Mouse (Mus musculus) midbrain, embryonic 11.5 days (tissue): ENCODE data around the gene Actb. TPM values are rescaled to one million over a fixed set of nuclear protein-coding genes. Genes with fewer than 3 reads are reported as not detected.

Experiments
- ATAC-seq: fragments of 200-750 bp; cut with Nextera tagmentation; 2 replicates; pipeline ENCODE4 v1.8.0; 2017; ENCODE audit warnings: moderate TSS enrichment, moderate library complexity; ENCODE audit not compliant: low FRiP score
- DNase-seq: peaks from one replicate; pipeline ENCODE4 v3.0.0; 2015; ENCODE audit warnings: low spot score; ENCODE audit errors: missing footprints
- H3K27ac ChIP-seq: fragments of 300-500 bp; sonication (generic); 2 replicates; pipeline ENCODE4 v1.5.1; 2014; ENCODE audit warnings: low read depth, low read length
- H3K27me3 ChIP-seq: fragments of 300-500 bp; sonication (generic); 2 replicates; pipeline ENCODE4 v1.6.1; 2014; ENCODE audit warnings: mild to moderate bottlenecking, low read length, moderate library complexity, mixed read lengths; ENCODE audit not compliant: control insufficient read depth, insufficient read depth
- H3K36me3 ChIP-seq: fragments of 300-500 bp; sonication (generic); 2 replicates; pipeline ENCODE4 v1.6.1; 2014; ENCODE audit warnings: mild to moderate bottlenecking, low read length, moderate library complexity, mixed read lengths; ENCODE audit not compliant: control insufficient read depth, insufficient read depth
- H3K4me1 ChIP-seq: fragments of 300-500 bp; sonication (generic); 2 replicates; pipeline ENCODE4 v1.6.1; 2014; ENCODE audit warnings: low read length; ENCODE audit not compliant: control insufficient read depth, insufficient read depth
- H3K4me2 ChIP-seq: fragments of 300-500 bp; sonication (generic); 2 replicates; pipeline ENCODE4 v1.6.1; 2014; ENCODE audit warnings: mild to moderate bottlenecking, moderate library complexity
- H3K4me3 ChIP-seq: fragments of 300-500 bp; sonication (generic); 2 replicates; pipeline ENCODE4 v1.5.1; 2014; ENCODE audit warnings: low read depth, low read length
- H3K9ac ChIP-seq: fragments of 300-500 bp; sonication (generic); 2 replicates; pipeline ENCODE4 v1.6.1; 2014; ENCODE audit warnings: low read length
- H3K9me3 ChIP-seq: fragments of 300-500 bp; sonication (generic); 2 replicates; pipeline ENCODE4 v1.6.1; 2016; ENCODE audit warnings: low read length; ENCODE audit not compliant: control insufficient read depth
- WGBS: fragments of 180-500 bp; shearing (Covaris S2); extraction: QIAGEN DNeasy Blood & Tissue Kit; methylation state at CpG from one replicate; pipeline ENCODE4 v1.1.7; 2014; 5-methylcytosine and 5-hydroxymethylcytosine counted together
- polyA plus RNA-seq: library from polyadenylated mRNA; unstranded; fragments of >200 nt; fragmentation: Nextera tagmentation; extraction: Ambion mirVana; gene quantifications from 2 replicates; pipeline ENCODE4 v1.2.1, GENCODE M21; 2014

Gene Actb
- polyA plus RNA-seq, 1 experiment from 2014 or later: 15,094 TPM

- Histone ChIP-seq H3K9me3 (no peaks in the 10 kb centered on the region), H3K27me3 (no peaks in the 10 kb centered on the region), H3K36me3 (peaks cover 2% of the 10 kb centered on the region; the same call in 1 of the 2 replicates), H3K4me2 (no peak overlapping the region), H3K9ac (no peak overlapping the region), H3K27ac (no peak overlapping the region), H3K4me1 (peaks cover 16% of the 10 kb centered on the region), H3K4me3 (no peak overlapping the region)
- WGBS: 94% methylated on average over 5 of the region's 5 CpGs
- DNase-seq (no peak), ATAC-seq (0 out of 2 replicates have a peak, but pooled peaks have one; percentile 2)
Measured at GRCm38 (mm10) chr5:142876896-142877295, 29.7 kb downstream of the Actb start.

DNA sequence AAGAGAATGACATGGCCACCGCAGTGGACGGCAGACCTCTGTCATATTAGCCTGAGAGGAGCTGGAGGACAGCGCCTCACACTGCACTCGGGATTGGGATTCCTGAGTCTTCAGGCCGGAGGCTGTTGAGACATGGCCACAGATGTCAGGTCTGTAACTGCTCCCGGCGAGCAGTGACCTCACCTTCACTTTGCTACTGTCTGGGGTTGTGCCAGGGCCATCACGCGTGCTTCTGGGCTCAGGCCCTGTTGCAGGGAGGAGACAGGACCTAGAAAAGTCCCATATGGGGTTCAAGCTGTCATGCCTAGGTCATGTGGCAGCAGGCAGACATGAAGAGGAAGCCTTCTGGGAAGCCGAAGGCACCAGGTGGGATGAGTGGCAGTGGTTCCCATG, 31.0 kb downstream of the Actb start:
- 95% methylated on average over 10 of the region's 10 CpGs for WGBS
- no peak overlapping the region for H3K9ac ChIP-seq
- H3K4me3 ChIP-seq: no peak overlapping the region
- H3K27ac ChIP-seq: no peak overlapping the region
- no peak overlapping the region for H3K4me2 ChIP-seq
- DNase-seq: no peak
- H3K9me3 ChIP-seq: no peaks in the 10 kb centered on the region
- no peaks in the 10 kb centered on the region for H3K27me3 ChIP-seq
- peaks cover 2% of the 10 kb centered on the region; the same call in 1 of the 2 replicates for H3K4me1 ChIP-seq
- peaks cover 6% of the 10 kb centered on the region; the same call in 1 of the 2 replicates for H3K36me3 ChIP-seq
- no peak for ATAC-seq

- ATAC-seq: no peak
Measured at GRCm38 (mm10) chr5:142874791-142875512, 31.6 kb downstream of the Actb start.

GRCm38 (mm10) chr5:142873718-142874117, 32.8 kb downstream of the Actb start:
- no peak overlapping the region for H3K27ac ChIP-seq
- H3K9ac ChIP-seq: no peak overlapping the region
- WGBS: 96% methylated on average over 7 of the region's 7 CpGs
- H3K4me2 ChIP-seq: no peak overlapping the region
- DNase-seq: no peak
- no peaks in the 10 kb centered on the region for H3K9me3 ChIP-seq
- H3K4me1 ChIP-seq: no peaks in the 10 kb centered on the region
- H3K36me3 ChIP-seq: peaks cover 7% of the 10 kb centered on the region; the same call in 1 of the 2 replicates
- no peaks in the 10 kb centered on the region for H3K27me3 ChIP-seq
- no peak for ATAC-seq
- H3K4me3 ChIP-seq: no peak overlapping the region

More at GRCm38 (mm10) chr5:142874791-142875512, 31.6 kb downstream of the Actb start:
- WGBS: 89% methylated on average over 13 of the region's 13 CpGs
- H3K4me3 ChIP-seq: no peak overlapping the region
- no peak for DNase-seq
- no peaks in the 10 kb centered on the region for H3K4me1 ChIP-seq
- H3K4me2 ChIP-seq: no peak overlapping the region
- H3K27ac ChIP-seq: no peak overlapping the region
- H3K27me3 ChIP-seq: no peaks in the 10 kb centered on the region
- no peak overlapping the region for H3K9ac ChIP-seq
- H3K36me3 ChIP-seq: peaks cover 7% of the 10 kb centered on the region; the same call in 1 of the 2 replicates
- no peaks in the 10 kb centered on the region for H3K9me3 ChIP-seq

GRCm38 (mm10) chr5:142871765-142872164, 34.8 kb downstream of the Actb start:
- Histone ChIP-seq H3K9ac (no peak overlapping the region), H3K27ac (no peak overlapping the region), H3K9me3 (no peaks in the 10 kb centered on the region), H3K4me1 (no peaks in the 10 kb centered on the region), H3K36me3 (peaks cover 7% of the 10 kb centered on the region; the same call in 1 of the 2 replicates), H3K4me3 (no peak overlapping the region), H3K4me2 (no peak overlapping the region), H3K27me3 (no peaks in the 10 kb centered on the region)
- DNase-seq (no peak), ATAC-seq (no peak)
- WGBS: 70% methylated on average over 12 of the region's 12 CpGs

DNA sequence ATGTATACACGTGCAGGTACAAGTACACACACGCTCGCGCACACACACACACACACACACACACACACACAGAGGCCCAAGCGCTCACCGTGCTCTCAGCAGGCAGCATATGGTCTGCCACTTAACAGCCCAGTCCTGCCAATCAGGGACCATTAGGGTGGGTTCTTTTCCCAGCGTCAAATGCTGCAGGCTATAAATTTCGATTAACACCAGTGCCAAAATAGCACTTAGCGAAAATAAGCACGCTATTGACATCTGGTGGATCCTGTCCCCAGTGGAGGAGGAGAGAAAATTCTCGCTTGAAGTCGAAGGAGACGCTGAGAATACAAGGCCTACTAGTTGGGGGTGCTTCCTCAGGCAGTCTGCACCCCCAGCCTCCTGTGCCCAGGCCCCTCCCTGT, 37.1 kb downstream of the Actb start:
- Histone ChIP-seq H3K9ac (no peak overlapping the region), H3K27me3 (no peaks in the 10 kb centered on the region), H3K4me3 (no peak overlapping the region), H3K4me1 (no peaks in the 10 kb centered on the region), H3K9me3 (no peaks in the 10 kb centered on the region), H3K36me3 (peaks cover 7% of the 10 kb centered on the region; the same call in 1 of the 2 replicates), H3K4me2 (no peak overlapping the region), H3K27ac (no peak overlapping the region)
- no peak for ATAC-seq
- DNase-seq: no peak
- WGBS: 90% methylated on average over 13 of the region's 13 CpGs

DNA sequence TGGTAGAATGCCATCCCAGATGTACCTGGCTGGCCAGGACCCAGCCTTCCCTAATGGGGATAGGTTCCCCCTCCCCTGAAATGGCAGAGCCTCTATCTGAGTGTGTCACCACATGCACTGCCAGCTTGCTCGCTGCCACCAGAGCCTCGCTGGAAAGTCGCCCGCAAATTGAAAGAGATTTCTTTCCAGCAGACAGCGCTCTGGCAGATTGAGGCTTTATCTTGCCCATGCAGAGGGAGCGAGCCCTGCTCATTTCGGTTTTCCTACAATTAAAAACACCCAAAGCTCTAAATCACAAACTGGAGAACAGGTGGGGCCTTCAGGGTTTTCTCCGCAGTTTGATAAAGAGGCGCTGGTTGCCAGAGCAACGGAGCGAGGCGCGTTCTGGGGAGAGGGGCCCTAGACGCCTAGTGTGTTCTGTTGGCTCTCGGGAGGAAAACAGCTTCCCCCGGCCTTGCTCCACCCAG, 48.8 kb downstream of the Actb start:
- no peaks in the 10 kb centered on the region for H3K36me3 ChIP-seq
- peaks cover 4% of the 10 kb centered on the region; the same call in 1 of the 2 replicates for H3K9me3 ChIP-seq
- H3K27ac ChIP-seq: no peak overlapping the region
- ATAC-seq: no peak
- DNase-seq: no peak
- no peaks in the 10 kb centered on the region for H3K27me3 ChIP-seq
- no peak overlapping the region for H3K4me3 ChIP-seq
- WGBS: 57% methylated on average over 16 of the region's 16 CpGs
- no peak overlapping the region for H3K4me2 ChIP-seq
- no peak overlapping the region for H3K9ac ChIP-seq
- peaks cover 2% of the 10 kb centered on the region; the same call in 1 of the 2 replicates for H3K4me1 ChIP-seq

GRCm38 (mm10) chr5:142856408-142856807, 50.1 kb downstream of the Actb start:
- H3K36me3 ChIP-seq: no peaks in the 10 kb centered on the region
- 77% methylated on average over 4 of the region's 4 CpGs for WGBS
- no peaks in the 10 kb centered on the region for H3K27me3 ChIP-seq
- H3K9ac ChIP-seq: no peak overlapping the region
- no peak overlapping the region for H3K27ac ChIP-seq
- H3K4me3 ChIP-seq: no peak overlapping the region
- H3K4me1 ChIP-seq: peaks cover 2% of the 10 kb centered on the region; the same call in 1 of the 2 replicates
- ATAC-seq: no peak
- H3K9me3 ChIP-seq: peaks cover 4% of the 10 kb centered on the region; the same call in 1 of the 2 replicates
- no peak for DNase-seq
- no peak overlapping the region for H3K4me2 ChIP-seq

DNA sequence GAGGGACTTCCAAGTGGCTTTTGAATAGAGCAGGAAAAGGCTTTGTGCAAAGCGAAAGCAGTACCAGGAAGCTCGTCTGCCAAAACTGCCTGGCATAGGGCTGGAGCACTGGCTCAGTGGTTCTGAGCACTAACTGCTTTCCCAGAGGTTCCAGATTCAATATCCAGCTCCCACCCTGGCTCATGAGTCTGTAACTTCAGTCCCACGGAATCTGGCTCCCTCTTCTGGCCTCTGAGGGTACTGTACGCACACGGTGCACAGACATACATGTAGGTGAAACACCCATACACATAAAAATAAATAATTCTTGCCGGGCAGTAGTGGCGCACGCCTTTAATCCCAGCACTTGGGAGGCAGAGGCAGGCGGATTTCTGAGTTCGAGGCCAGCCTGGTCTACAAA, 51.7 kb downstream of the Actb start:
- Histone ChIP-seq H3K27ac (no peak overlapping the region), H3K9ac (no peak overlapping the region), H3K4me1 (peaks cover 2% of the 10 kb centered on the region; the same call in 1 of the 2 replicates), H3K36me3 (no peaks in the 10 kb centered on the region), H3K4me3 (no peak overlapping the region), H3K9me3 (peaks cover 4% of the 10 kb centered on the region; the same call in 1 of the 2 replicates), H3K27me3 (no peaks in the 10 kb centered on the region), H3K4me2 (no peak overlapping the region)
- 79% methylated on average over 10 of the region's 10 CpGs for WGBS
- ATAC-seq (no peak), DNase-seq (peak; percentile 96)
